Mouse (Mus musculus) kidney, adult 18-20 months (tissue): ENCODE measurements at regions not wholly inside any gene's neighbourhood (a gene's known extent, or its start where the extent isn't known, plus 50 kb on each side); places are given as distances from the start of the nearest gene placed in this dataset.

Experiments
- DNase-seq: peaks from one replicate; pipeline ENCODE4 v3.0.0; 2021

DNA sequence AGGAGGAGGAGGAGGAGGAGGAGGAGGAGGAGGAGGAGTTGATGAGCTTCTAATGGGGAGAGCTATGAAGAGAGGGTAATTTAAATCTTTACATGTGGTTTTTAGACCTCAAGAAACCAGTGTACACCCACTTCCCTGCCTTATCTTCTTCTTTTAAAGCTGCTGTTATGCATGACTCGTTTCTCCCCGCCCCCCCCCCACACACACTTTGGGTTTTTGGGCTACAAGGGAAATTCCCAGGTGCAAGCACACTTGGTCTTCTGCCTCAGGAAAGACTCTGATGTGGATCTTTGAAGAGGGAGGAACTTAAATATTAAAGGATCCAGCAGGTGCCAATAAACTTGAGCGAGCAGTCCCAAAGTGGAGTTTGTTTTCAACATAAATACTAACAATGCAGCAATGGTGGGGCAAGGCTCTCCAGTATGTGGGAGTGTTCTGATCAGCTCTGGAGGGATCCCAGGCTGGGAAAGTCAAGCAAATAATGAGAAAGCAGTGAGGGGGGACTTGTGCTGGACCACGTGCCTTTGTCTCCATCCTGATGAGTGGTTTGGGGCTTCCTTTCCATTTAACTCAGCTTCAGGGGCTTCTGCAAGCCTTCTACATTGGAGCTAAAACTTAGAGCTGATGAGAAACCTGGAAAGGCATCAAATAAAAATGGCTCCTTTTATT, 296.0 kb downstream of the Pten start:
- no peak for DNase-seq

DNA sequence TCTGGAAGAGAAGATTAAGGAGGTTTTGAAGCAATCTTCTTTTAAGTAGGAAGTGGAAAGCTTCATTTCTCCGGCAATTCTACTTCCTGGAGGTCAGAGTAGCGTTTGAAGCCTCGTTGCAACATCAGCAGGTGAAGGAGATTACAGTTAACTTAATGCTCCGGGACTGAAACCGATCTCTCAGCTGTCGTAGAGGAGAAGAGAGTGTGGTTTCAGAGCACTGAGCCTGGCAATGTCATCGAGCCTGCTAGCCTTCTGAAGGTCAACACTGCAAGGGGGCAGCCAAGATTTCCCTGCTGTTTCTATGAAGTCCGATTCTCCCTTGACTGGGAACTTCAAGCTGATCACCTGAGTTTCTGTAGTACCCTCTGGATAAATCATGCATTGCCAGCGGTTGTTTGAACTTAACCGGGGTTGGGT, 299.1 kb downstream of the Pten start:
- DNase-seq = no peak

DNA sequence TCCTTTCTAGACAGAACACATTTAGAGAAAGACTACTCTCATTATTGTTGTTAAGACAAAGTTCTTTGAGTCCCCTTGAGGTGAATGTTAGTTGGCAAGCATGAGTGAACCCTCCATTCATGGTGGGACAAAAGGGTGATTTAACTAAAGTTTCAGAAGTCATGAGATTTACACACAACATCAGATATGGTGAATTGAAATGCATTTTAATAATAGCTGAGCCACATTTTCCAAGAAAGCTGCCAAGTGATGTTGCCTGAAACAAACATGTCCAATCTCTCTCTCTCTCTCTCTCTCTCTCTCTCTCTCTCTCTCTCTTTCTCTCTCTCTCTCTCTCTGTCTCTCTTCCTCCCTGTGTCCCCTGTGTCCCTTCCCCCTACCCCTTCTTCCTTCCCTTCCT, 303.7 kb downstream of the Pten start:
- DNase-seq = no peak

DNA sequence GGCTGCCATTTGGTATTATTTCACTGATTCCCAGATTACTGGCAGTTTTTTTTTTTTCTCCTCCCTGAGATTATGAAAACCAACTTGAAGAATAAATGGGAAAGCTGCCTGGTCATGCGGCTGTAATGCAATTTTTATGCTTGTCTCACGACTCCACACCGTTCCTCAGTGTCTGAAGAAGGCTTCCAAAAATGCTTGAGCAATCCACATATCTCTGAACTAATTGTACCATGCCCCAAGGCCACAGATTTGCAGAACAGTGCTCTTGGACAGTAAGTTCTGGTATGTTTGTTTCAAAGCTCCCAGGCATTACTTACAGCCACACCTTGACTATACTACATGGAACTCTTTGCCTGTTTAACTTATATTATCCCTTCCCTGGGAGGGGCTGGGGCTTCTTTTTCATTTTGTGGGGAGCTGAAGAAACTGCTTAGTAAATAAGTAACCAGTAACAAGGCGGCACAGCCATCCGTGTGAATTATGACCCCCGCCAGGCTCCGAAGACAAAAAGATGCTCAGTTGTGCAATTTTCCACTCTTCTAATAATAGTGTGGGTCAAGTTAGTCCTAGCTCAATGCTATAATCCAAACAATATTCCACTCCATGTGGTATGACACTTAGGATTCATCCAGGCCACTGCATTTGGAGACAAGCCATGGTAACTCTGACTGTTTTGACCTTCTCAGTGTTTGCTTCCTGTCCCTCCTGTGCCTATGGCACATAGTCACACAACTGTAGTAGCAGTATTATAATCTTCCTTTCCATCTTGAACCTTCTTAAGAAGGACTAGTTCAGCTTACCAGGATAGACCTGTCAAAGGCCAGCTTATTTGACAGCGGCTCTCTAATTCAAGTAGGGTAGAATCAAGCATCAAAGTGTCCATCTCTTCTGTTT, 305.1 kb downstream of the Pten start:
- no peak for DNase-seq

- DNase-seq = no peak
These were observed 308.2 kb downstream of the Pten start for GRCm38 (mm10) chr19:33065274-33066200.

GRCm38 (mm10) chr19:33068351-33068955, 311.2 kb downstream of the Pten start:
- DNase-seq = no peak

DNA sequence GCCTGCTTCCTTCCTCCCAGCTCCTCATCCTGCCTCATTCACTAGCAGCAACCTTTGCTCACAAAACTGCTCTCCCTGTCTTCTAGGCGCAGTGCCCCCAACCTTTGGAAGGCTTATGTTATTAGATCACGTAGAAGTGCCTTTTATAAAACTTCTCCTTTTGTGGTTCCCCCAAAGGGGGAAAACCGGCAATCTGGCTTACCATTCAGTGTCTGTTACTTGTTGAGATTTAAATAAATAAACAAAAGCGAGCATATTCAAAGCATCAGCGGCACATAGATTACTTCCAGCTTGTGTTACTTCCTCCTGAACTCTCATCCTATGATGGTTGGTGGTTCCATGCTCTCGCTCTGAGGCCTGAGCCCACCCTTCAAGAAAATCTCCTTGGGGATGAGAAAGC, 312.5 kb downstream of the Pten start:
- DNase-seq = no peak

- DNase-seq = no peak
These were observed 315.0 kb downstream of the Pten start for GRCm38 (mm10) chr19:33072299-33072698.

DNA sequence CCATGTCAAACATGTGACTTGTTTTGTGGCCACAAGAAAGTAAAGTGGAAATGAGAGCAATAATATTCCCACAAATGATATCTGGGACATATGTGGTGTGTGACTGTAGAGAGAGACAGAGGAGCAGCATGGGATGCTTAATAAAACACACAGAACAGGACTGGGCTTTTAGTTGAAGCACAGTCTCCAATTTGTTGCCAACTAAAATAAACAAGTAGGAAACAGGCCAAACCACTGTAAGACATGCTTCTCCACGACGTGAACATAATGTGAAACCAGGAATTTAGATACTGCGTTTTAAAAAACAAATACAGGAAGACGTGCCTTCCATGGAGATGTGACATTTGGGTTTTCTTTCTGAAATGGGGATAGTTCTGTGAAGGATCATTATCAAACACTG, 317.2 kb downstream of the Rnls start:
- DNase-seq = no peak

GRCm38 (mm10) chr19:33078681-33079360, 313.3 kb downstream of the Rnls start:
- DNase-seq = no peak

DNA sequence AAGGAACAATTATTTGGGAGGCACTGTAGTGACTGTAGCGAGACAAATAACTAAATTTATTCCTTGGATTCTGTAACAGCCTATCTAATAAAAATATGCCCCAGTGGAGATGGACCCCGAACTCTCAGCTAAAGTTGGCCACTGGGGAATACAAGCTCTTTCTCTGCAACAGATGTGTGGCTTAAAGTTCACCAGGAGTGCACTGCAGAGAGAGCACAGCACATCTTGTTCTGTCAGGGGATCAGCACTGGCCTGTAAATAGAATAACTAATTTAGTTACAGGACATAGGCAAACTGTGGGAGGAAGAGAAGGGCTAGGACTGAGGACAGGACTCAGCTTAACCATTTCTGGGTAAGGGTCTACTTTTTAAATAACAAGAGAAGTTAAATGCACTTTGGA, 312.1 kb downstream of the Rnls start:
- no peak for DNase-seq

GRCm38 (mm10) chr19:33081493-33081892, 310.6 kb downstream of the Rnls start:
- DNase-seq = no peak

DNA sequence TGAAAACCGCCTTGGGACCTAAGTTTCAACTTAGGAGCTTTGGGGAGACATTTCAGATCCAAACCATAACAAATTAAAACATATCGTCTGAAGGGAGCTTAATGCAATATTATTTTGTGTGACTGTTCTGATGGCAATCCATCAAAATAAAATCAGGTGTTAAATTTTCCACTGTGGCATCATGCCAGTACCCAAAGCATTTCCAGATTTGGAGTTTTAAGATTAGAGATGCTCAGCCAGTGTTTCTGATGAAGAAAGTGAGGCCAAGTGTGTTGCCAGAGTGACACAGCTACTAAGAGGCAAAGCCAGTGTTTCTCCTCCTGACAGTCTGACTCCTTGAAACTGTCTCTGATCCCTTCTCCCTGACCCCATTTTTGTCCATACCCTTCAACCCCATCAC, 308.7 kb downstream of the Rnls start:
- no peak for DNase-seq

DNA sequence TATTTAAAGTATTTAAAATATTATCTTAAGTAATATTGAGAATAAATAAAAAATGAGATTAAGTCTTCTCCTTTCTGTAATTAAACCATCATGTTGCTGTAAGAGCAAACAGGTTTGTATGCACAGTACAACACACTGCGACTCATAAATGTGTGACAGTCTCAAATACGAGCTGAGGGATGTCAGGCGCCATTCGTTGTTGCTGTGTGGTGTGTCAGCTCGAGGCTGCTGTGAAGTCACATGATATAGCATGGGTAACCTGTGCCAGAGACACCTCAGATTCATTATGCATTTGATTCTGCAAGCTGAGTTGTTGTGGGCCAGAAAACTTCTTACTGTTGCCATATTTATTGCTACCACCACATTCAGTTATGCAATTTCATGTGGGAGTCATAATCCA, 307.4 kb downstream of the Rnls start:
- no peak for DNase-seq
